Mouse (Mus musculus) cerebellum, adult 2 months (tissue): ENCODE measurements around the gene Magi2.

Experiments used
- CTCF ChIP-seq: fragments of 200-500 bp; IDR thresholded peaks from 2 replicates; pipeline ENCODE4 v1.5.1; 2011; ENCODE audit warnings: low read depth, mild to moderate bottlenecking, control low read depth, low read length, moderate library complexity, borderline replicate concordance; ENCODE audit not compliant: insufficient read depth
- POLR2A ChIP-seq: fragments of 200-500 bp; IDR thresholded peaks from 2 replicates; pipeline ENCODE4 v1.6.1; 2011; ENCODE audit warnings: low read length, control low read depth, borderline replicate concordance; ENCODE audit not compliant: insufficient read depth

- TF ChIP-seq CTCF (no peak), POLR2A (no peak)
Measured at GRCm38 (mm10) chr5:20668736-20669355, 1442.0 kb downstream of the Magi2 start.
